Mouse (Mus musculus): ENCODE measurements around the gene Asgr1. TPM values are rescaled to one million over a fixed set of nuclear protein-coding genes. Genes with fewer than 3 reads are reported as not detected.
"Not testable (repeated sequence)": the region's sequence is repeated elsewhere in the genome, so short reads cannot be mapped to it uniquely, and the experiment has no call there.

The Asgr1 gene
- polyA plus RNA-seq, 1 experiment from 2014 or later: 2.4 TPM

- H3K9ac ChIP-seq: peak overlapping the region; percentile 72; the same call in 1 of the 2 replicates
- H3K4me2 ChIP-seq (replicated peaks): peak overlapping the region; percentile 75
- DNase-seq (ENCODE audit: low spot score) (no peak), ATAC-seq (ENCODE audit: low FRiP score) (no peak)
- H3K27ac ChIP-seq: no peak overlapping the region
- peaks cover 37% of the 10 kb centered on the region for H3K4me1 ChIP-seq (replicated peaks; ENCODE audit: control insufficient read depth, insufficient read depth, low read length)
- no peaks in the 10 kb centered on the region for H3K9me3 ChIP-seq (ENCODE audit: control insufficient read depth, low read length)
- peaks cover 33% of the 10 kb centered on the region for H3K36me3 ChIP-seq (replicated peaks; ENCODE audit: control insufficient read depth, insufficient read depth)
- no peaks in the 10 kb centered on the region for H3K27me3 ChIP-seq (ENCODE audit: control insufficient read depth, insufficient read depth, low read length)
- H3K4me3 ChIP-seq (replicated peaks; ENCODE audit: low read length): peak overlapping the region; percentile 50
- WGBS: 69% methylated on average over 6 of the region's 6 CpGs
Measured at GRCm38 (mm10) chr11:70015677-70016076, 38.2 kb upstream of the Asgr1 start.

DNA sequence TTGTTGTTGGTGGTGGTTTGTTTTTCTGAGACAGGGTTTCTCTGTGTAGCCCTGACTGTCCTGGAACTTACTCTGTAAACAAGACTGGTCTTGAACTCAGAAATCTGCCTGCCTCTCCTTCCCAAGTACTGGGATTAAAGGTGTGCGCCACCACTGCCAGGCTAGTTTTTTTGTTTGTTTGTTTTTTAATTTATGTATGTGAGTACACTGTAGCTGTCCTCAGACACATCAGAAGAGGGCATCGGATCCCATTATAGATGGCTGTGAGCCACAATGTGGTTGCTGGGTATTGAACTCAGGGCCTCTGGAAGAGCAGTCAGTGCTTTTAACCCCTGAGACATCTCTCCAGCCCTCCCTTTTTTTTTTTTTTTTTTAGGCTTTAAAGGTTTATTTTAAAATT, 37.7 kb upstream of the Asgr1 start:
- Histone ChIP-seq H3K36me3 (replicated peaks; ENCODE audit: control insufficient read depth, insufficient read depth) (peaks cover 28% of the 10 kb centered on the region), H3K4me1 (replicated peaks; ENCODE audit: control insufficient read depth, insufficient read depth, low read length) (peaks cover 37% of the 10 kb centered on the region)
- not testable (repeated sequence) for H3K9me3 ChIP-seq (ENCODE audit: control insufficient read depth, low read length); H3K27ac ChIP-seq; H3K27me3 ChIP-seq (ENCODE audit: control insufficient read depth, insufficient read depth, low read length); DNase-seq (ENCODE audit: low spot score); H3K4me2 ChIP-seq (replicated peaks); H3K9ac ChIP-seq; H3K4me3 ChIP-seq (replicated peaks; ENCODE audit: low read length); ATAC-seq (ENCODE audit: low FRiP score)
- WGBS: 83% methylated on average over 2 of the region's 2 CpGs

DNA sequence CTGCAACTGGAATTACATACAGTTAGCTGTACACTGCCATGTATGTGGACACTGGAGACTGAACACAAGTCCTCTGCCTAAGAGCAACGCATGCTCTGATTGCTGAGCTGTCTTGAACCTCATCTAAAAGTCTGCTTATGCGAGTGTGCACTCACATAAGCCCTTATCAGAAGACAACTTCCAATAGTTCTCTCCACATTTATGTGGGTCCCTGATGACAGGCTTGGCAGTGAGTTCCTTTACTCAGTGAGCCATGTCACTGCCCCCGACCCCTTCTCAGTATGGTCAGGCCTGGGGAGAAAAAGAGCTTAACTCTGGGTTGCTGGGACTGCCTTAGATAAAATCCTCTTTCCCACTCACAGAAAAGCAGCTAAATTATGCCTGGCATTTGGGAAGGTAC, 37.2 kb upstream of the Asgr1 start, which contains the start of gene Dlg4:
Gene Dlg4 (plus strand): TSS at position 274 of the 400 bp plus-strand sequence.
- WGBS: 76% methylated on average over 3 of the region's 3 CpGs
- ATAC-seq (ENCODE audit: low FRiP score): no peak
- peaks cover 37% of the 10 kb centered on the region for H3K4me1 ChIP-seq (replicated peaks; ENCODE audit: control insufficient read depth, insufficient read depth, low read length)
- no peaks in the 10 kb centered on the region for H3K9me3 ChIP-seq (ENCODE audit: control insufficient read depth, low read length)
- no peak for DNase-seq (ENCODE audit: low spot score)
- H3K36me3 ChIP-seq (replicated peaks; ENCODE audit: control insufficient read depth, insufficient read depth): peaks cover 23% of the 10 kb centered on the region
- H3K27me3 ChIP-seq (ENCODE audit: control insufficient read depth, insufficient read depth, low read length): no peaks in the 10 kb centered on the region
- H3K27ac ChIP-seq: peak within 1 kb of the TSS; percentile 95
- peak within 1 kb of the TSS; percentile 90 for H3K4me2 ChIP-seq (replicated peaks)
- peak within 1 kb of the TSS; percentile 81 for H3K4me3 ChIP-seq (replicated peaks; ENCODE audit: low read length)
- H3K9ac ChIP-seq: peak within 1 kb of the TSS; percentile 94

DNA sequence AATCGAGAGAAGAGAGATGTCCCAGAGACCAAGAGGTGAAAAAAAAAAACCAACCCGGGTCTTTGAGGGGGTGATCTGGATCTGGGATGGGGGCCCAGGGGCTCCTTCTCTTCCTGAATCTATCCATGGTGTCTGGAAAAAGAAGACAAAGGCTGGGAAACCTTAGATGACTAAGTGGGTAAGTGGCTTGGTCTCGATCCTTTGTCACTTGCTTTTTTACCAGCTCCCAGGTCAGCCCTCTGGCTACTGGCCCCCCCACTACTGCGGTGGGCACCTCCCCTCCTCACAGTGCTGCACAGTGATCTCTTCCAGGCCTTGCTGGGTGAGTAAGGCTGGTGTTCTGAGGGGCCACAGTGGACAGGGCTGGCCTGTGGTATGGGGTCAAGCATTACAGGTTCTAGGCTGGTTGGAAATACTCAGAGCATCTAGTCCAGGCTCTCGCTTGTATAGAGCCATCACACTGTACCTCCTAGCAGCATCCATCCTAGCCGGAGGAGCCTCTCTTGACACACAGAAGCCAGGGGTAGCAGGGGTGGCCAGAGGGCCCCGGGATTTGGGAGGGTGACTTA, 36.6 kb upstream of the Asgr1 start:
- Histone ChIP-seq H3K4me2 (replicated peaks) (peak overlapping the region; percentile 90), H3K4me3 (replicated peaks; ENCODE audit: low read length) (no peak overlapping the region; the same call in 1 of the 2 replicates), H3K27ac (peak overlapping the region; percentile 95; the same call in 1 of the 2 replicates), H3K36me3 (replicated peaks; ENCODE audit: control insufficient read depth, insufficient read depth) (peaks cover 17% of the 10 kb centered on the region), H3K27me3 (ENCODE audit: control insufficient read depth, insufficient read depth, low read length) (no peaks in the 10 kb centered on the region), H3K9me3 (ENCODE audit: control insufficient read depth, low read length) (no peaks in the 10 kb centered on the region), H3K4me1 (replicated peaks; ENCODE audit: control insufficient read depth, insufficient read depth, low read length) (peaks cover 42% of the 10 kb centered on the region), H3K9ac (peak overlapping the region; percentile 94; the same call in 1 of the 2 replicates)
- DNase-seq (ENCODE audit: low spot score): no peak
- WGBS: 52% methylated on average over 7 of the region's 7 CpGs
- no peak for ATAC-seq (ENCODE audit: low FRiP score)

GRCm38 (mm10) chr11:70018131-70018990, 35.5 kb upstream of the Asgr1 start:
- Histone ChIP-seq H3K9ac (peak overlapping the region; percentile 94), H3K4me3 (replicated peaks; ENCODE audit: low read length) (peak overlapping the region; percentile 81), H3K9me3 (ENCODE audit: control insufficient read depth, low read length) (no peaks in the 10 kb centered on the region), H3K4me1 (replicated peaks; ENCODE audit: control insufficient read depth, insufficient read depth, low read length) (peaks cover 52% of the 10 kb centered on the region), H3K4me2 (replicated peaks) (peak overlapping the region; percentile 90), H3K27ac (peak overlapping the region; percentile 95), H3K27me3 (ENCODE audit: control insufficient read depth, insufficient read depth, low read length) (no peaks in the 10 kb centered on the region), H3K36me3 (replicated peaks; ENCODE audit: control insufficient read depth, insufficient read depth) (peaks cover 7% of the 10 kb centered on the region)
- DNase-seq (ENCODE audit: low spot score): peak; percentile 83
- WGBS: under 1% methylated on average over 24 of the region's 25 CpGs
- no peak for ATAC-seq (ENCODE audit: low FRiP score)

DNA sequence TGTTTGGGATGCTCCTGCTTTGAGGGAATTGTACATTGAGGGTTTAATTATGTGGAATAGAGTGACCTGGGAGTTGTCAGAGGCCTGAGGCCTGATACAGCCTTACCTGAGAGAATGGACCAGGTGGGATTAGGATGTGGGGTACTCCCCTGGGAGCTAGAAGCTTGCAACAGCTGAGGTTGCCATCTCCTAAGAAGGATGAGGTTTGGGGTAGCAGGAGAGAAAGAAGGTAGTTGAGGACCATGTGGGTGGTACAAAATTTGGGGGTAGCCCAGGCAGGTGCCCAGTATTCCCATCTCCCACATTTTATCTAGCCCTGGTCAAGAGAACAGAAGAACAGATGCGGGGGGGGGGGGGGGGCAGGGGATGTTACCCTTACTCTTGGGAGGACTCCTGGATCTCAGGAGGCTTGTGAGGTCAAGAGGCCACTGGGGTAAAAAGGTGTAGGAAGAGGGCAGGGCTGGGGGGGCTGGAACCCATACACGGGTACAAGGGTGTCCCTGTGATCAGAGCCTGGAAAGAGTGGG, 34.3 kb upstream of the Asgr1 start:
- WGBS: 10% methylated on average over 2 of the region's 2 CpGs
- peak overlapping the region; percentile 95 for H3K27ac ChIP-seq
- H3K9me3 ChIP-seq (ENCODE audit: control insufficient read depth, low read length): no peaks in the 10 kb centered on the region
- DNase-seq (ENCODE audit: low spot score) (no peak), ATAC-seq (ENCODE audit: low FRiP score) (no peak)
- H3K36me3 ChIP-seq (replicated peaks; ENCODE audit: control insufficient read depth, insufficient read depth): no peaks in the 10 kb centered on the region
- H3K27me3 ChIP-seq (ENCODE audit: control insufficient read depth, insufficient read depth, low read length): no peaks in the 10 kb centered on the region
- peak overlapping the region; percentile 90 for H3K4me2 ChIP-seq (replicated peaks)
- peaks cover 58% of the 10 kb centered on the region for H3K4me1 ChIP-seq (replicated peaks; ENCODE audit: control insufficient read depth, insufficient read depth, low read length)
- H3K9ac ChIP-seq: peak overlapping the region; percentile 94
- H3K4me3 ChIP-seq (replicated peaks; ENCODE audit: low read length): peak overlapping the region; percentile 81

- DNase-seq (ENCODE audit: low spot score): no peak
- Histone ChIP-seq H3K4me2 (replicated peaks) (peak overlapping the region; percentile 90), H3K36me3 (replicated peaks; ENCODE audit: control insufficient read depth, insufficient read depth) (no peaks in the 10 kb centered on the region), H3K9ac (peak overlapping the region; percentile 94), H3K9me3 (ENCODE audit: control insufficient read depth, low read length) (no peaks in the 10 kb centered on the region), H3K27me3 (ENCODE audit: control insufficient read depth, insufficient read depth, low read length) (no peaks in the 10 kb centered on the region), H3K4me3 (replicated peaks; ENCODE audit: low read length) (peak overlapping the region; percentile 81), H3K4me1 (replicated peaks; ENCODE audit: control insufficient read depth, insufficient read depth, low read length) (peaks cover 60% of the 10 kb centered on the region), H3K27ac (peak overlapping the region; percentile 95)
- no peak for ATAC-seq (ENCODE audit: low FRiP score)
- WGBS: 11% methylated on average over 8 of the region's 8 CpGs
Measured at GRCm38 (mm10) chr11:70020022-70020631, 33.8 kb upstream of the Asgr1 start.

- ATAC-seq (ENCODE audit: low FRiP score): peak; percentile 69
- Histone ChIP-seq H3K4me1 (replicated peaks; ENCODE audit: control insufficient read depth, insufficient read depth, low read length) (peaks cover 61% of the 10 kb centered on the region), H3K36me3 (replicated peaks; ENCODE audit: control insufficient read depth, insufficient read depth) (no peaks in the 10 kb centered on the region), H3K27ac (peak overlapping the region; percentile 95), H3K4me2 (replicated peaks) (peak overlapping the region; percentile 90), H3K27me3 (ENCODE audit: control insufficient read depth, insufficient read depth, low read length) (no peaks in the 10 kb centered on the region), H3K9ac (peak overlapping the region; percentile 94), H3K4me3 (replicated peaks; ENCODE audit: low read length) (peak overlapping the region; percentile 81), H3K9me3 (ENCODE audit: control insufficient read depth, low read length) (no peaks in the 10 kb centered on the region)
- WGBS: 0% methylated on average over 8 of the region's 8 CpGs
- DNase-seq (ENCODE audit: low spot score): peak; percentile 78
Measured at GRCm38 (mm10) chr11:70020731-70021263, 33.1 kb upstream of the Asgr1 start.
